Mouse (Mus musculus) spleen, embryonic (tissue): ENCODE measurements around the gene Slx1b.

Experiments used
- CTCF ChIA-PET: fragments of 350-600 bp; sonication (Branson Sonifier 250); formaldehyde crosslinking; loops from one replicate; lab custom pipeline; 2022; lab: Charles Lee

Slx1b gene

GRCm38 (mm10) chr7:126695631-126696207 lies at the start of gene Slx1b:
Slx1b (minus strand) TSS chr7:126695784.
- CTCF ChIA-PET = interaction anchor here (0.6 kb wide), 1 partner anchor 51 kb away, joined by 3 read pairs; no protein-coding TSS in a partner anchor

GRCm38 (mm10) chr7:126741964-126742482 lies 46.4 kb upstream of the Slx1b start:
- CTCF ChIA-PET = interaction anchor here (0.6 kb wide), 1 partner anchor 358 kb away, joined by 3 read pairs; no protein-coding TSS in a partner anchor

DNA sequence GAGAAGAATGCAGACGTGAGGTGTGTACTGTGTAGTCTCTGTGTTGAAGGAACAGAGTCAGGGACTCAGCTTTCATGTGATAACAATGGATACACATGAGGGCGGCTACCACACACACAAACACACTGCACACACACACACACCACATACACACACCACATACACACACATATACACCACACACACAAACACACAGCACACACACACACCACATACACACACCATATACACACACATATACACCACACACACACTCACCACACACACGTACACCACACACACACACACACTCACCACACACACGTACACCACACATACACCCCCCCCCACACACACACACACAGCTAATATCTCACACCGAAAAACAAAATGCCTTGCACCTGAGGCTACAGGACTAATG lies 45.9 kb upstream of the Slx1b start:
- CTCF ChIA-PET = interaction anchor here (0.6 kb wide), 1 partner anchor 357 kb away, joined by 3 read pairs; no protein-coding TSS in a partner anchor

DNA sequence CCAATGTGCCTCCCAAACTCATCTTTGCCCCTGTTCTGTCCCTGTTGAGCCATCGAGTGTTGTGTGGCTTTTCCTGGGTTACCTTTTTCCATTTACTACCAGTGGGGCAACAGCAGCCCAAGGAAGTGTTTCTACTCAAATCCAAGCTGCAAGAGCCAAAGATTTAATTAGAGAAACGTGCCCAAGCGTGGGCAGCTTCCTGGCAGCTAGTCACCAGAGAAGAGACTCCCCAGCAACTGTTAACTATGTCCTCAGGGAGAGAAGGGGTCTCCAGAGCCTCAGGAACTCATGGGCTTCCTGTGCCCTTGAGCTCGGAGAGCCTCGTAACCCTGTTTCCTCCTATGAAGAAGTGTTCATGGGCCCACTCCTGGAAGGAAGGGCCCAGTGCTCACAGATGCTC lies 45.4 kb upstream of the Slx1b start:
- CTCF ChIA-PET = no interaction called here

DNA sequence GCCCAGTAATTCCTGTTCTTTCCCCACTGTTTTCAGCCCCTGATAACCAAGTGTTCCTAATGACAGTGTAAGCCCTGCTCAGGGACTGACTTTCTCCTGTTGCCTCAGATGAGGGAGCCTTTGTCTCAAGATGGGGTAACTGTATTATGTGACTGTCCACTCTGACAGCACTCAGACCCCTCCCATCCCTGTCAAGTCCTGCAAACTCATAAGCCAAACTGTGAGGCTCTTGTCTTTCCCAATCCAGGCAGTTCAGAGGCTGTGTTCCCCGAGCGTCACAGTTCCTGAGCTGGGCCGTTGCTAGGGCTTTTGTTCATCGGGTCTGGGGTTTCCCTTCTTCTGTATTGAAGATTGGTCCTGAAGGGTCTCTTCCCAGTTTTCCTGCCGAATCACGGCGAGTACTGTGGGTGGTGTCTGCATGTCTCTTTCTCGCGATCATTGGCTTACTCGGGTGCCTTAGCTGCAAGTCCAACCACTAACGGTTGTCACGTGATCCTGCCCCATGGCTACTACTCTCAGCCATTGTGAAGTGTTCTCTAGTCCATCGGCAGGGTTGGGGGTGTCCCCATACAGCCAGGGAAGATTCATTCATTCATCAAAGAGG lies 44.6 kb upstream of the Slx1b start:
- CTCF ChIA-PET = no interaction called here

DNA sequence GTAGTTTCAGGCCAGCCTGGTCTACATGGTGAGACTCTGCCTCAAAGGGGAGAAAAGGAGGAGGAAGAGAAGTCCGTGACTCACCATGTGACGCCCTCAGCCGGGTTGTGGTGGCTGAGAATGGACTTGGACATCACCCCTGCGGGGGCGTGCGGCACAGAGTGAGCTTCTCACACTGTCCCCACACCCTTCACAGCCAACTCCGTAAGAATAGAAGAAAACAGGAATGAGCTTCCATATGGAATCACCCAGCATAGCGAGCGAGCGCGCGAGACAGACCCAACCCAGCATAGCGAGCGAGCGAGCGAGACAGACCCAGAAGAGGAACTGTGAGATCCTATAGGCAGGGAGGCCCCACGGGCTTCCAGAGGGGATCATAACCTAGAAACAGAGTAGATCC lies 44.0 kb upstream of the Slx1b start:
- CTCF ChIA-PET = no interaction called here

GRCm38 (mm10) chr7:126736122-126736521 lies 40.5 kb upstream of the Slx1b start:
- CTCF ChIA-PET = no interaction called here

DNA sequence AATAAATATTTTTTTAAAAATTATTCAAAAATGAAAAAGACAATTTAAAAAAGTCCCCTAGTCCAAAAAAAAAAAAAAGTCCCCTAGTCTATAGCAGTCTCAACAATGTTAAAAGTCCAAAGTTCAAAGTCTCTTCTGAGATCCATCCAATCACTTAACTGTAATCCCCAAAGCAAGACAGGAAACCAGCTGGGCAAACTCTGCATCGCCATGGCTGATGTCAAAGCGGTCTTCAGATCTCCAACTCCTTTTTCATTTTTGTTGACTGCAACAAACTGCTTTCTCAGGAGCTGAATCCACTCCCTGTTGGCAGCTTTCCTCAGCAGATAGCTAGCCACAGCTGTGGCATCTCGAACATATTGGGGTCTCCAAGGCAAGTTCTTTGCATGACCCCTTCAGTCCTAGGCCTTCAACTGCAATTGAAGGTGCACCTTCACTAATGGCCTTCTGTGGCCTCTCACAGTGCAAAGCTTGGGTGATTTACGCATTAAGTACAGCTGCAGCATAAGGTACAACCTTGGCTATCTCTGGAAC lies 34.7 kb upstream of the Slx1b start:
- CTCF ChIA-PET = interaction anchor here (0.6 to 0.8 kb wide), 2 partner anchors 9 to 921 kb away, joined by 3 to 4 read pairs; no protein-coding TSS in a partner anchor

DNA sequence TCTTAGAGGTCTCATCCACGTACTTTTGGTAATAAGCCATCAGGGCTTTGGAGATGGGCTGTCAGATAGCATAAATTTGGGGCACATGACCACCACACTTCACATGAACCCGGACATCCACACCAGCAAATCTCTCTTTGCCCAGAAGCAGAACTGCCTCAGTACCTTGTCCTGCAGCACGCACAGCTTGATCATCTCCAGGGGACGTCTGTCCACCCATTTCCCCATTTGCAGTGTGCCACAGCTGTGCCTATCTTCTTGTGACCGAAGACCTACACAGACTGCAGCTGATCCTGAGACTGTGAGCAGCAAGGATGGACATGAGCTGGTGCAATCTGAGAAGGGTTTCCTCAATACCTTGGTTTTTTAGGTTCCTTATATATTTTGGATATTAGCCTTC lies 30.1 kb upstream of the Slx1b start:
- CTCF ChIA-PET = no interaction called here

GRCm38 (mm10) chr7:126725077-126725476 lies 29.5 kb upstream of the Slx1b start:
- CTCF ChIA-PET = no interaction called here

DNA sequence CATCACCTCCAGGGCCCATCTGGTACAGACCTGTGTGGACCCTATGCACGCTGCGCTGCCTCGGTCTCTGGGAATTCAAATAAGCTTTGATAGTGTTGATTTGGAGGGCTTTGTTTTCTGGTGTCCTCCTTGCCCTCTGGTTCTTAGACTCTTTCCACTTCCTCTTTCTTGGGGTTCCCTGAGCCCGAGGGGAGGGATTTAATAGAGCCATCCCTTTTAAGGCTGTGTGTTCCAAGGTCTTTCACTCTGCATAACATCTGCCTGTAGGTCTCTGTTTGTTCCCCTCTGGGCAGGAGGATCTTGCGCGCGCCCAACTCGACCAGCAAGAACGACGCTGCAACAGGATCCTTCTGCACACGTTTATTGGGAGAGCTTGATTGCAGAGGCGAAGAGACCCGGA lies 26.1 kb upstream of the Slx1b start:
- CTCF ChIA-PET = interaction anchor here (0.6 to 0.7 kb wide), 3 partner anchors 9 to 455 kb away, joined by 3 to 7 read pairs (median 5); no protein-coding TSS in a partner anchor

DNA sequence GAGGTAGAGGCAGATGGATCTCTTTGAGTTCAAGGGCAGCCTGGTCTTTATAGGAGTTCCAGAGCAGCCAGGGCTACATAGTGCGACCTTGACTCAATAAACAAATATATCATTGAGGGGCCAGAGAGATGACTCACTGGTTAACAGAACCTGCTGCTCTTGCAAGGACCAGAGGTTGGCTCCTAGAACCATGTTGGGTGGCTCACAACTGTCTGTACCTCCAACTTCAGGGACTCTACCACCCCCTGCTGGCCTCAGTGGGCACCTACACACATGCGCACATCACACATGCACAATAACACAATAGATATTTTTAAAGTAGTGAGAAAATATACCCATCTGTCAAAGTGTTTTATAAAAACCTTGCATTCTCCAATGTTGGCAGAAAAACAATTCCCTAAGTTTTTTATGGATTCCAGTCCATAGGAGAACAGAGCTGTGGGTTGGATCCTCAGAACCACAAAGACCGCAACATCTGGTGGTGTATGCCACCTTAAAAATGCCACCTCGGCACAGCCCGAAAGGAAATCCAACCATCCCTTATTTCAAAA lies 23.3 kb upstream of the Slx1b start:
- CTCF ChIA-PET = no interaction called here

GRCm38 (mm10) chr7:126717566-126717965 lies 22.0 kb upstream of the Slx1b start:
- CTCF ChIA-PET = no interaction called here

DNA sequence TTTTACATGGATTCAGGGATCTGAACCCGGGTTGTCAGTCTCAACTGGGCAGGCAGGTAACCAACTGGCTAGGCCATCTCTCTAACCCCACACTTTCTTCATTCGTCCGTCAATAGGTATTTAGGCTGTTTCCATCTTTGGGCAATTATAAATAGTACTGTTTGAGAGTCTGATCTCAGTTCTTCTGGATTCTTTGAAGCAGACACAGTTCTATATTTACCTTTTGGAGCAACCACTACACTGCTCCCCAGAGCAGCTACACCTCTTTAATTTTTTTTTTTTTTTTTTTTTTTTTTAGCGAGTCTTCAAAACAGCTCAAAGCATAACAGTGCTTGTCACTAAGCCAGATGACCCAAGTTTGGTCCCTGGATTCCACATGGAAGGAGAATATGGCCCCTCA lies 20.1 kb upstream of the Slx1b start:
- CTCF ChIA-PET = no interaction called here

- CTCF ChIA-PET = no interaction called here
Measured at GRCm38 (mm10) chr7:126711910-126712309, 16.3 kb upstream of the Slx1b start.

DNA sequence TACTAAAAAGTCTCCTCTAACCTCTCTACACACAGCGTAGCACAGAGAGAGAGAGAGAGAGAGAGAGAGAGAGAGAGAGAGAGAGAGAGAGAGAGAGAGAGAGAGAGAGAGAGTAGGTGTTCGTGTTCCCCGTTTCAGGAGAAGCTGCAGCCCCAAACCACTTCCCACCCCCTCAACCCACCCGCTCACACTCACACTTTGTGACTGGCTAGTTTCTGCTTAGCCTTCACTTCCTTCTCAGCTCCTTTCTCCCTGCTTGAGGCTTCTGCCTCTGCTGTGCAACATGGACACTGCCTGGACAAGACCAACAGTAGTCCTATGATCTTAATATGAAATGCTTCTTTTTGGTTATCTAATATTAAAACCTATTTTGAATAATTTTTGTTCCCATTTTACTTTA lies 14.7 kb upstream of the Slx1b start:
- CTCF ChIA-PET = no interaction called here

GRCm38 (mm10) chr7:126708175-126708952 lies 12.8 kb upstream of the Slx1b start:
- CTCF ChIA-PET = interaction anchor here (0.9 kb wide), 1 partner anchor 11 kb away, joined by 4 read pairs; no protein-coding TSS in a partner anchor

DNA sequence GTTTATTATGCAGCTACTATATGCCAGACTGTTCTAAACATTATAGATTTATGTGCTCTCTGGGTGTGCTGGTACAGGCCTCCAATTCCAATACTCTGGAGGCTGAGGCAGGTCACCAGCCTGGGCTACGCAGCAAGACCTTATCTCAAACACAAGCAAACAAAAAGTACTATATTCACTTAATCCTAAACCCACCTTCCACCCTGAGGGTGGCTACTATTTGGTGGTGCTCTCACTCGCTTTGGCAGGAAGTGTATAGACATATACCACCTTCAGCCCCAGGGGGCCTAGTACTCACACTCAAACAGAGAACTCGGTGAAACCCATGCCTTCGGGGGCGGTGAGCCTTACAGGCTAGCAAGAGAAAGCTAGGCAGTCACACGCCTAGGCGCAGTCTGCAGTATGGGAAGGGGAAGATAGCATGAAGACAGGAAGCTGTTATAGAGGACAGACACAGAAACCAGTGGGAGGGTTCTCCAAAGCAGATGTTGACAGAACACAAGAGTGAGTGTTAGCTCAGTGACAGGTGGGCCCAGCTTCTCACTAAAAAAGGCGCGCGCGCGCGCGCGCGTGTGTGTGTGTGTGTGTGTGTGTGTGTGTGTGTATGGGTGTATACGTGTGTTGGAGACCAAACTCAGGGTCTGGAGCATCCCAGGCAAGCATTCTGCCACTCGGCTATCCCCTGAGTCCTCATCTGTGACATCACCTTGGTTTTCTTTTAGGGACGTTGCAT lies 12.0 kb upstream of the Slx1b start, which contains the start of gene Coro1a:
Coro1a (minus strand) TSS at position 346 of the 733 bp plus-strand sequence.
- CTCF ChIA-PET = interaction anchor here (0.9 kb wide), 1 partner anchor 10 kb away, joined by 4 read pairs; no protein-coding TSS in a partner anchor

GRCm38 (mm10) chr7:126704121-126704980 lies 8.8 kb upstream of the Slx1b start:
- CTCF ChIA-PET = interaction anchor here (0.5 to 0.6 kb wide), 3 partner anchors 43 to 408 kb away, joined by 4 to 7 read pairs (median 4); no protein-coding TSS in a partner anchor

DNA sequence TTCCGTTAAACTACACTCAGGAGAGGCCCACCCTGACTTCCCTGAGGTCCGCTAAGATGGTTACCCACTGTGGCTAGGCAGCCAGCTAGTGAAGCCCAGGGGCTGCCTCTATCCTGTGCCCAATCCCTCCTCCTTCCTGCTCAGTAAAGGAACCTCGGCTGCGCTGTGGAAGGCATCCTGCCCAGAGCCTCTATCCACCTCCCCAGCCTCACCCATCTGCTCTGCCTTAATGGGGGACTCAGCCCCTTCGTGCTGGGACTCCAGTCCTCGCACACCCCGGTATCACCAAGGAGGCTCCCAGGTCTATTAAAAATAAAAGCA lies 8.1 kb upstream of the Slx1b start:
- CTCF ChIA-PET = no interaction called here
